Mouse (Mus musculus): ENCODE results near the gene Hsf2bp.

DNA sequence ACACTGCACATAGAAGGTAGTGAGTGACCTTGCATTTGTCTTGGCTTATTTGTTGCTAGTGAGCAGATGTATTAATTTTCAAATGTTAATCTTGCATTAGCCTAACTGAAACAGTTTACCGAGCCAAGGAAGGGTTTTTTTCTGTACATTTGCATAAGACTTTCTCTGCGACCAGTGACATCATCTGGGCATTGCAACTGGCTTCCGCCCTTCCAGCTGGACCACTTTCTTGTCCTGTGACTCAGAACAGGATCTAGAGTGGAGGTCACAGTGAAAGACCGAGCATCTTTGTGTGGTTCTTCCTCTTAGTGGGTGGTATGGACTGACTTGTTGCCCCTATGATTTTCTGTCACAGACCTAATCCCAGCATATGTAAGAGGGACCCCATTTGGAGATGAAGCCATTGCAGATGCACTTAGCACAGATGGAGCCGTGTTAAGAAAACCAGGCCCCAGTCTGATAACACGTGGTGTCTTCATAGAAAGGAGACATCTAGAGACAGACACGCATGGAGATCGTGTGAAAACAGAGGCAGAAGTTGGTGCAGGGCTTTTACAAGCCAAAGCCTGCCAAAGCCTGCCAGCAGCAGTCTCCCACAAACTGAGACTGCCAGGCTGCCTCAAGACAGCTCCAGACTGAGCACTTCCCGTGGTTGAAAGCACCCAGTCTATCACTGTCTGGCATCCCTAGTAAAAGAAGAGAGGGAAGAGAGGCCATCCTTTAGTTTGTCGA is 108.1 kb downstream of the Hsf2bp start:
- TF ChIP-seq CTCF (IDR thresholded peaks at IDR 0.05; ENCODE audit: low read depth, low read length) (no peak), POLR2A (IDR thresholded peaks at IDR 0.05; ENCODE audit: borderline replicate concordance, low read depth, low read length) (no peak)

All from bone marrow macrophage, adult 2 months (primary cell).